8 mouse cellular contexts compared by ENCODE assay signal in the genomic region with DNA sequence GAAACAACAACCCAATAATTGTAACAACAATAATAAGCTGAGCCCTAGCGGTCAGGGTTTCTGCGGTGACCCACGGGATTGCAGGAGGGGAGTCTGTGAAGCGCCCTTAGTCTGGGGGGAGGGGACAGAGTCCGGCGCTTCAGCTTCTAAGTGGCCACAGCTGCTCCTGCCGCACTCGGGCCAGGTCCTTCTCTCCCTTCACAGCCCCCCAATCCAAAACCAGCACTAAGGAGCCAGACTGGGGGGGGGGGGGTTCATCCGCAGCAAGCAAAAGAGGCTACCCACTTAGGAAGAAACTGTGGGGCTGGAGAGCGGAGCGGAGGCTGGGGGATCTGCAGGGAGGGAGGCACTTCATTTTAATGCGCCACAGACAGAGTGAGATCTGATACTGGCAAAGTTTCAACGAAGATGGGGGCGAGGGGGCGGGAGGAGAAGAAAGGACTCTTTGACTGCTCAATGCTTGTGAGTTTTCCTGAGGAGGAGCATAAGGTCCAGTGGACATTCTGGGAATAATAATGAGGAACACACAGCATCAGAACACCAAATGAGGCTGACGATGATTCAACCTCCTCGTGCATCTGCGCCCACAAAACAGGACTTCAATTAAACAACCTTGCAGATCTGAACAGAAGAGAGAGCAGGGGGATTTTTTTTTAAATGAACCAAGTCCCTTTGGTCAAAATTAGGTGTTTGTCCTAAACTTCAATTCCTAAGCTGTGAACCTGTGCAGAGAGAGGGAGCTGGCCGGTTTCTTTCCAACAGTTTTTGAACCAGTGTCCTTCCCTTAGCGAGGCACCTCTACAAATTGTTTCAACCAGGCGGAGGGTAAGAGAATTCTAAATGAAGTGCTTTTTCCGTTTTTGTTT.
DNase-seq lines count a peak whose midpoint lies in the region; ATAC-seq and TF ChIP-seq lines count a peak whose summit lies in the region.

No protein-coding gene starts in this region.

- peaks cover 3% of the 10 kb centered on the region; the same call in 1 of the 2 replicates for H3K27me3 ChIP-seq in kidney, embryonic 15.5 days
- H3K27me3 ChIP-seq in midbrain, embryonic 12.5 days = peaks cover 4% of the 10 kb centered on the region; the same call in 1 of the 2 replicates
- no peaks in the 10 kb centered on the region for H3K27me3 ChIP-seq in testis, adult 2 months (ENCODE audit: control insufficient read depth, insufficient read depth, low read length)

- no peak for DNase-seq in kidney, postnatal 25 days
- DNase-seq in cerebellum, postnatal 14 days = peak; percentile 40 to 55
- peak; percentile 63 to 79 for DNase-seq in frontal cortex, postnatal 10 days (ENCODE audit: low spot score in 2 of 2)
- peak; percentile 45 for DNase-seq in left cerebral cortex, adult 11 months (ENCODE audit: low spot score)
- no peak for DNase-seq in urinary bladder, adult 18-20 months (ENCODE audit: low spot score in 2 of 2)

- no peaks in the 10 kb centered on the region for H3K9me3 ChIP-seq in kidney, embryonic 15.5 days (replicated peaks)
- 0 out of 2 replicates have a peak, but pooled peaks cover 2% of the 10 kb centered on the region for H3K9me3 ChIP-seq in midbrain, embryonic 12.5 days

- peak; percentile 82 for ATAC-seq in kidney, embryonic 15.5 days (replicated peaks; ENCODE audit: low FRiP score)
- ATAC-seq in midbrain, embryonic 12.5 days (ENCODE audit: low FRiP score, low read depth) = peak; percentile 95

- peak overlapping the region; percentile 44 for H3K9ac ChIP-seq in kidney, embryonic 15.5 days
- peak overlapping the region; percentile 49 for H3K9ac ChIP-seq in midbrain, embryonic 12.5 days (replicated peaks)

- WGBS in kidney, embryonic 15.5 days = 3% methylated on average over 22 of the region's 22 CpGs
- under 1% methylated on average over 22 of the region's 22 CpGs for WGBS in midbrain, embryonic 12.5 days

- peak overlapping the region; percentile 81 for H3K4me2 ChIP-seq in kidney, embryonic 15.5 days
- H3K4me2 ChIP-seq in midbrain, embryonic 12.5 days (replicated peaks) = peak overlapping the region; percentile 65

- no peaks in the 10 kb centered on the region for H3K36me3 ChIP-seq in kidney, embryonic 15.5 days
- H3K36me3 ChIP-seq in midbrain, embryonic 12.5 days = no peaks in the 10 kb centered on the region
- H3K36me3 ChIP-seq in testis, adult 2 months (ENCODE audit: control insufficient read depth, insufficient read depth, low read length) = no peaks in the 10 kb centered on the region

- peaks cover 20% of the 10 kb centered on the region for H3K4me1 ChIP-seq in kidney, embryonic 15.5 days
- peaks cover 48% of the 10 kb centered on the region for H3K4me1 ChIP-seq in midbrain, embryonic 12.5 days
- H3K4me1 ChIP-seq in testis, adult 2 months (ENCODE audit: control insufficient read depth, insufficient read depth, low read length) = peaks cover 7% of the 10 kb centered on the region

- peak overlapping the region; percentile 62; the same call in 1 of the 2 replicates for H3K27ac ChIP-seq in kidney, embryonic 15.5 days
- H3K27ac ChIP-seq in midbrain, embryonic 12.5 days (replicated peaks) = peak overlapping the region; percentile 96
- H3K27ac ChIP-seq in testis, adult 2 months (ENCODE audit: control insufficient read depth, insufficient read depth, low read depth, low read length) = no peak overlapping the region

- no peak for TF ChIP-seq POLR2A in testis, adult 2 months (IDR thresholded peaks at IDR 0.05; ENCODE audit: control insufficient read depth, low read depth, low read length)

- TF ChIP-seq CTCF in testis, adult 2 months (IDR thresholded peaks at IDR 0.05; ENCODE audit: control insufficient read depth, insufficient read depth, insufficient replicate concordance, low read depth, low read length) = no peak

- peak overlapping the region; percentile 50 for H3K4me3 ChIP-seq in kidney, embryonic 15.5 days (replicated peaks)
- peak overlapping the region; percentile 41 for H3K4me3 ChIP-seq in midbrain, embryonic 12.5 days
- H3K4me3 ChIP-seq in testis, adult 2 months (ENCODE audit: control insufficient read depth, low read depth, low read length) = peak overlapping the region; percentile 48

Comparison
In these comparisons a context has a peak if more than half of its experiments do, and no peak if none do; other contexts are left out.
1. DNase-seq: peak in cerebellum, postnatal 14 days (2 of 2), frontal cortex, postnatal 10 days (2 of 2) and left cerebral cortex, adult 11 months (single experiment); none in kidney, postnatal 25 days (0 of 2) and urinary bladder, adult 18-20 months (0 of 2).
2. Peak in every context shown above with its lines, with median percentiles within 50 percentile points of each other: H3K4me3 ChIP-seq.